Mouse (Mus musculus) MEL (cell line): Measurements from ENCODE around the gene Eftud2. TPM values are rescaled to one million over a fixed set of nuclear protein-coding genes. Genes with fewer than 3 reads are reported as not detected.

Experiments
- DNase-seq: peaks from one replicate; pipeline ENCODE4 v3.0.0; 2011; ENCODE audit warnings: low read depth, low spot score
- H3K27ac ChIP-seq: 2 replicates; pipeline ENCODE4 v1.5.1; 2012; ENCODE audit warnings: low read depth, mild to moderate bottlenecking, control low read depth, low read length, moderate library complexity; ENCODE audit not compliant: control insufficient read depth
- H3K27me3 ChIP-seq, 2 experiments: fragments of 150-350 bp in 1 of 2; sonication (generic) in 1 of 2; 2 replicates each; pipeline ENCODE4 v1.6.1; 2012; ENCODE audit warnings: low read length in 2 of 2, mild to moderate bottlenecking in 2 of 2, improper control_type of control experiment in 1 of 2, moderate library complexity in 1 of 2; ENCODE audit not compliant: insufficient read depth in 2 of 2, control insufficient read depth in 1 of 2
- H3K36me3 ChIP-seq, 2 experiments: 2 replicates each; pipeline ENCODE4 v1.6.1; 2012 to 2014; ENCODE audit warnings: low read length in 2 of 2, improper control_type of control experiment in 1 of 2, inconsistent platforms in 1 of 2, mild to moderate bottlenecking in 1 of 2; ENCODE audit not compliant: insufficient read depth in 2 of 2, control insufficient read depth in 1 of 2
- H3K4me1 ChIP-seq, 2 experiments: fragments of 150-350 bp in 1 of 2; sonication (generic) in 1 of 2; 2 replicates each; pipeline ENCODE4 v1.6.1; 2012; ENCODE audit warnings: low read length in 2 of 2, improper control_type of control experiment in 1 of 2, mild to moderate bottlenecking in 1 of 2; ENCODE audit not compliant: insufficient read depth in 2 of 2, control insufficient read depth in 1 of 2
- H3K4me3 ChIP-seq, 2 experiments: fragments of 150-350 bp in 1 of 2; sonication (generic) in 1 of 2; 2 replicates each; pipeline ENCODE4 v1.5.1; 2012; ENCODE audit warnings: low read depth in 2 of 2, low read length in 2 of 2, mild to moderate bottlenecking in 2 of 2, moderate library complexity in 2 of 2, control low read depth in 1 of 2, improper control_type of control experiment in 1 of 2; ENCODE audit not compliant: control insufficient read depth in 1 of 2, insufficient read depth in 1 of 2
- H3K79me2 ChIP-seq: 2 replicates; pipeline ENCODE4 v1.6.1; 2012; ENCODE audit warnings: mild to moderate bottlenecking, low read length, moderate library complexity; ENCODE audit not compliant: control insufficient read depth, poor library complexity, insufficient read depth
- H3K9ac ChIP-seq: 2 replicates; pipeline ENCODE4 v1.6.1; 2012; ENCODE audit warnings: low read depth, mild to moderate bottlenecking, control low read depth, low read length, moderate library complexity; ENCODE audit not compliant: control insufficient read depth, poor library complexity, severe bottlenecking
- H3K9me3 ChIP-seq: fragments of 150-350 bp; sonication (generic); replicated peaks from 2 replicates; pipeline ENCODE4 v1.6.1; 2012; ENCODE audit warnings: mild to moderate bottlenecking, low read length, improper control_type of control experiment, moderate library complexity; ENCODE audit not compliant: insufficient read depth
- CTCF ChIP-seq, 3 experiments: IDR thresholded peaks in 2 of 3; conservative IDR thresholded peaks in 1 of 3; 2 replicates each; pipeline ENCODE4 v1.5.1; 2011 to 2012; ENCODE audit warnings: low read length in 3 of 3, low read depth in 2 of 3, mild to moderate bottlenecking in 2 of 3, improper control_type of control experiment in 1 of 3, inconsistent platforms in 1 of 3, mixed read lengths in 1 of 3, moderate library complexity in 1 of 3; ENCODE audit not compliant: control insufficient read depth in 1 of 3, insufficient read depth in 1 of 3, poor library complexity in 1 of 3, severe bottlenecking in 1 of 3
- ELF1 ChIP-seq: IDR thresholded peaks from 2 replicates; pipeline ENCODE4 v1.6.1; 2014; ENCODE audit warnings: low read depth, mild to moderate bottlenecking, inconsistent platforms, low read length, improper control_type of control experiment, moderate library complexity
- EP300 ChIP-seq, 2 experiments: IDR thresholded peaks; 2 replicates each; pipeline ENCODE4 v1.6.1; 2011; ENCODE audit warnings: improper control_type of control experiment in 2 of 2, low read length in 2 of 2, low read depth in 1 of 2, mild to moderate bottlenecking in 1 of 2
- ETS1 ChIP-seq: IDR thresholded peaks from 2 replicates; pipeline ENCODE4 v1.6.1; 2012; ENCODE audit warnings: low read depth, mild to moderate bottlenecking, inconsistent platforms, low read length, improper control_type of control experiment, moderate library complexity
- GABPA ChIP-seq: IDR thresholded peaks from 2 replicates; pipeline ENCODE4 v1.6.1; 2012; ENCODE audit warnings: low read depth, mild to moderate bottlenecking, inconsistent platforms, low read length, improper control_type of control experiment, moderate library complexity
- HCFC1 ChIP-seq: IDR thresholded peaks from 2 replicates; pipeline ENCODE4 v1.6.1; 2012; ENCODE audit warnings: low read depth, mild to moderate bottlenecking, inconsistent platforms, low read length, improper control_type of control experiment, moderate library complexity
- KAT2A ChIP-seq: conservative IDR thresholded peaks from 2 replicates; pipeline ENCODE4 v1.6.1; 2012; ENCODE audit warnings: low read depth, low read length, improper control_type of control experiment, inconsistent platforms
- MAZ ChIP-seq: IDR thresholded peaks from 2 replicates; pipeline ENCODE4 v1.6.1; 2012; ENCODE audit warnings: low read depth, mild to moderate bottlenecking, inconsistent platforms, low read length, improper control_type of control experiment
- MEF2A ChIP-seq: IDR thresholded peaks from 2 replicates; pipeline ENCODE4 v1.6.1; 2014; ENCODE audit warnings: low read depth, mild to moderate bottlenecking, inconsistent platforms, low read length, improper control_type of control experiment; ENCODE audit not compliant: poor library complexity, insufficient replicate concordance, severe bottlenecking; ENCODE audit errors: extremely low read depth
- MYB ChIP-seq: IDR thresholded peaks from 2 replicates; pipeline ENCODE4 v1.6.1; 2011; ENCODE audit warnings: mild to moderate bottlenecking, low read depth, low read length, improper control_type of control experiment
- NRF1 ChIP-seq: IDR thresholded peaks from 2 replicates; pipeline ENCODE4 v1.6.1; 2014; ENCODE audit warnings: low read depth, mild to moderate bottlenecking, inconsistent platforms, low read length, improper control_type of control experiment, moderate library complexity; ENCODE audit not compliant: poor library complexity, insufficient read depth, severe bottlenecking
- POLR2A ChIP-seq, 2 experiments: IDR thresholded peaks; 2 replicates each; pipeline ENCODE4 v1.6.1; 2011 to 2012; ENCODE audit warnings: low read length in 2 of 2, mild to moderate bottlenecking in 2 of 2, control low read depth in 1 of 2, improper control_type of control experiment in 1 of 2, low read depth in 1 of 2, moderate library complexity in 1 of 2; ENCODE audit not compliant: control insufficient read depth in 1 of 2, insufficient read depth in 1 of 2, poor library complexity in 1 of 2
- POLR2AphosphoS2 ChIP-seq: IDR thresholded peaks from 2 replicates; pipeline ENCODE4 v1.6.1; 2011; ENCODE audit warnings: low read length, improper control_type of control experiment
- RAD21 ChIP-seq: IDR thresholded peaks from 2 replicates; pipeline ENCODE4 v1.6.1; 2011; ENCODE audit warnings: mild to moderate bottlenecking, low read depth, low read length, improper control_type of control experiment
- TBP ChIP-seq: IDR thresholded peaks from 2 replicates; pipeline ENCODE4 v1.8.0; 2011; ENCODE audit warnings: low read depth, low read length, improper control_type of control experiment
- ZC3H11A ChIP-seq: IDR thresholded peaks from 2 replicates; pipeline ENCODE4 v1.6.1; 2012; ENCODE audit warnings: low read depth, mild to moderate bottlenecking, inconsistent platforms, low read length, improper control_type of control experiment
- ZKSCAN1 ChIP-seq: IDR thresholded peaks from 2 replicates; pipeline ENCODE4 v1.6.1; 2012; ENCODE audit warnings: low read depth, mild to moderate bottlenecking, inconsistent platforms, low read length, improper control_type of control experiment, moderate library complexity
- ZMIZ1 ChIP-seq: IDR thresholded peaks from 2 replicates; pipeline ENCODE4 v1.6.1; 2012; ENCODE audit warnings: low read depth, mild to moderate bottlenecking, inconsistent platforms, low read length, improper control_type of control experiment, moderate library complexity
- ZNF384 ChIP-seq: IDR thresholded peaks from 2 replicates; pipeline ENCODE4 v1.6.1; 2012; ENCODE audit warnings: low read depth, mild to moderate bottlenecking, inconsistent platforms, low read length, improper control_type of control experiment
- polyA plus RNA-seq, 2 experiments: library from polyadenylated mRNA; stranded (reverse) in 1 of 2; unstranded in 1 of 2; fragments of >175 nt in 1 of 2; fragments of >200 nt in 1 of 2; gene quantifications; 2 replicates each; pipeline versions ENCODE4 v1.2.1 to v1.2.4; 2012; ENCODE audit warnings: low replicate concordance in 2 of 2, low read depth in 1 of 2; ENCODE audit not compliant: insufficient read length in 2 of 2, insufficient read depth in 1 of 2, missing spikeins in 1 of 2
- total RNA-seq: library from RNA; depleted of rRNA; stranded (reverse); fragments of 300-350 nt; gene quantifications from 2 replicates; pipeline ENCODE4 v1.2.3, GENCODE M21; 2012

Eftud2 gene
- total and polyA plus RNA-seq, 3 experiments = 261 to 1,215 (median 424) TPM

DNA sequence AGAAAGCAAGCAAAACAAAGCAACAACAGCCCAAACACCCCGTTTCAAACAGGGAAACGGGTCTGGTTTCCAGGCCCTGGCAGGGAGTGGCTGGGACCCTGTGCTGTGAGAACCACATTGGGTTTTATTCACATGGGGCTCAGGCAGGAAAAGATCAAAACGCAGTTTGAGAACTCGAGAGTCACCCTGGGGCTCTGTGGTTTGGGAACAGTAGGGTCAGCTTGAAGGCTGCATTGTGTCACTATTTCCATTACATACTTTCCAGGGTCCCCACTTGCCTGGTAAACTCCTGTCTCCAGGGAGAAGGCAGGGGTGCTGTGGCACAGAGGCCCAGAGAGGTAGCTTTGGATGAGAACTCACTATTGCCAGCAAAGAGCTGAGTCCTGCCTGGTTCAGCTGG is 53.7 kb downstream of the Eftud2 start:
- Histone ChIP-seq H3K79me2 (no peaks in the 10 kb centered on the region), H3K27me3 (peaks cover 26 to 45% of the 10 kb centered on the region in 2 experiments), H3K27ac (no peak overlapping the region), H3K4me3 (no peak overlapping the region), H3K36me3 (no peaks in the 10 kb centered on the region), H3K9ac (no peak overlapping the region), H3K9me3 (no peaks in the 10 kb centered on the region), H3K4me1 (peaks cover 0 to 3% of the 10 kb centered on the region in 2 experiments; a peak in 1 of 4 replicates)
- no peak for DNase-seq
- TF ChIP-seq EP300 (IDR thresholded peaks at IDR 0.05; ENCODE audit: low read depth in 1 of 2, low read length in 2 of 2) (no peak), ZMIZ1 (no peak), POLR2A (IDR thresholded peaks at IDR 0.05; ENCODE audit: control insufficient read depth in 1 of 2, insufficient read depth in 1 of 2, low read depth in 1 of 2, low read length in 2 of 2, poor library complexity in 1 of 2) (no peak), MYB (no peak), ZKSCAN1 (no peak), POLR2AphosphoS2 (no peak), ETS1 (no peak), NRF1 (no peak), KAT2A (no peak), TBP (no peak), MAZ (no peak), MEF2A (no peak), ELF1 (no peak), RAD21 (no peak), GABPA (no peak), ZNF384 (no peak), CTCF (IDR thresholded peaks at IDR 0.05 in 2 of 3, conservative IDR thresholded peaks at IDR 0.05 in 1 of 3; ENCODE audit: control insufficient read depth in 1 of 3, insufficient read depth in 1 of 3, low read depth in 2 of 3, low read length in 3 of 3, poor library complexity in 1 of 3, severe bottlenecking in 1 of 3) (no peak), HCFC1 (no peak), ZC3H11A (no peak)

GRCm38 (mm10) chr11:102826476-102826875 is 54.3 kb downstream of the Eftud2 start:
- TF ChIP-seq MEF2A = no peak
- TF ChIP-seq, all 39 proteins: peak for 0
- Histone ChIP-seq H3K9me3 (no peaks in the 10 kb centered on the region), H3K79me2 (no peaks in the 10 kb centered on the region), H3K27ac (no peak overlapping the region), H3K4me1 (no peaks in the 10 kb centered on the region), H3K36me3 (no peaks in the 10 kb centered on the region), H3K27me3 (peaks cover 26 to 47% of the 10 kb centered on the region in 2 experiments), H3K9ac (no peak overlapping the region), H3K4me3 (no peak overlapping the region)
- DNase-seq = no peak
